Mouse (Mus musculus) limb, embryonic 13.5 days (tissue): ENCODE data around the gene Gatd1. TPM values are rescaled to one million over a fixed set of nuclear protein-coding genes. Genes with fewer than 3 reads are reported as not detected.
A peak's percentile ranks its signal among the peaks of the same experiment; 100 is the strongest.

Source experiments
- ATAC-seq: fragments of 200-750 bp; cut with Nextera tagmentation; 2 replicates; pipeline ENCODE4 v1.8.0; 2017; ENCODE audit warnings: low read depth, moderate number of reproducible peaks, moderate TSS enrichment; ENCODE audit not compliant: low FRiP score
- H3K27ac ChIP-seq: fragments of 300-500 bp; sonication (generic); 2 replicates; pipeline ENCODE4 v1.5.1; 2015; ENCODE audit warnings: inconsistent platforms, mild to moderate bottlenecking, moderate library complexity
- H3K27me3 ChIP-seq: fragments of 300-500 bp; sonication (generic); 2 replicates; pipeline ENCODE4 v1.6.1; 2015; ENCODE audit warnings: mild to moderate bottlenecking, inconsistent platforms
- H3K36me3 ChIP-seq: fragments of 300-500 bp; sonication (generic); 2 replicates; pipeline ENCODE4 v1.6.1; 2015; ENCODE audit warnings: inconsistent platforms, mild to moderate bottlenecking, moderate library complexity
- H3K4me1 ChIP-seq: fragments of 300-500 bp; sonication (generic); 2 replicates; pipeline ENCODE4 v1.6.1; 2015; ENCODE audit warnings: inconsistent platforms
- H3K4me2 ChIP-seq: fragments of 300-500 bp; sonication (generic); replicated peaks from 2 replicates; pipeline ENCODE4 v1.6.1; 2015; ENCODE audit warnings: inconsistent platforms, mild to moderate bottlenecking, moderate library complexity
- H3K4me3 ChIP-seq: fragments of 300-500 bp; sonication (generic); 2 replicates; pipeline ENCODE4 v1.5.1; 2015; ENCODE audit warnings: moderate library complexity, mild to moderate bottlenecking, inconsistent platforms
- H3K9ac ChIP-seq: fragments of 300-500 bp; sonication (generic); 2 replicates; pipeline ENCODE4 v1.6.1; 2015; ENCODE audit warnings: mild to moderate bottlenecking, inconsistent platforms
- H3K9me3 ChIP-seq: fragments of 300-500 bp; sonication (generic); 2 replicates; pipeline ENCODE4 v1.6.1; 2016; ENCODE audit warnings: inconsistent platforms
- WGBS: fragments of 180-500 bp; shearing (Covaris S2); methylation state at CpG from one replicate; pipeline ENCODE4 v1.1.7; 2015; 5-methylcytosine and 5-hydroxymethylcytosine counted together
- polyA plus RNA-seq: library from polyadenylated mRNA; unstranded; fragments of >200 nt; fragmentation: Nextera tagmentation; extraction: Ambion mirVana; gene quantifications from 2 replicates; pipeline ENCODE4 v1.2.1, GENCODE M21; 2015

Gatd1 gene
- polyA plus RNA-seq, 1 experiment from 2014 or later = 73.8 TPM

DNA sequence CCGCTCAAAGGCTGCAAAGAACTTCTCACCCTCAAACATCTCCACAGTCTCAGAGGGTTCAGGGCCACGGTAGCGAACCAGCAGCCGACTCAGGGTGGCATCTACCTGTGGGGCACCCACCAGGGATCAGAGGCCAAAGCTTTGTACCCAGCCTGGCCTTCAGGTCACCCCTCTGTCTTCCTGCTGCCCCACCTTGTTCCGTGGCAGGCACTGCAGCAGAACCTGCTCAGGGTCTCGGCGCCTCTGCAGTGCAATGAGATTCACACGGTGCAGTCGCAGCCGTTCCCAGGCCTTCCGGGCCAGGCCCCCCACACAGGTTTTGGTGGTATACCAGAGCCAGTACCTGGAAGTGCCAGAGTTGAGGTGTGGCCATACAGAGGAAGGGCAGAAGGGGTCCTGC lies 25.9 kb upstream of the Gatd1 start:
- 95% methylated on average over 11 of the region's 11 CpGs for WGBS
- no peak for ATAC-seq
- Histone ChIP-seq H3K4me3 (no peak overlapping the region), H3K27me3 (no peaks in the 10 kb centered on the region), H3K27ac (no peak overlapping the region), H3K9me3 (no peaks in the 10 kb centered on the region), H3K36me3 (peaks cover 44% of the 10 kb centered on the region), H3K9ac (no peak overlapping the region), H3K4me1 (peaks cover 55% of the 10 kb centered on the region), H3K4me2 (no peak overlapping the region)

DNA sequence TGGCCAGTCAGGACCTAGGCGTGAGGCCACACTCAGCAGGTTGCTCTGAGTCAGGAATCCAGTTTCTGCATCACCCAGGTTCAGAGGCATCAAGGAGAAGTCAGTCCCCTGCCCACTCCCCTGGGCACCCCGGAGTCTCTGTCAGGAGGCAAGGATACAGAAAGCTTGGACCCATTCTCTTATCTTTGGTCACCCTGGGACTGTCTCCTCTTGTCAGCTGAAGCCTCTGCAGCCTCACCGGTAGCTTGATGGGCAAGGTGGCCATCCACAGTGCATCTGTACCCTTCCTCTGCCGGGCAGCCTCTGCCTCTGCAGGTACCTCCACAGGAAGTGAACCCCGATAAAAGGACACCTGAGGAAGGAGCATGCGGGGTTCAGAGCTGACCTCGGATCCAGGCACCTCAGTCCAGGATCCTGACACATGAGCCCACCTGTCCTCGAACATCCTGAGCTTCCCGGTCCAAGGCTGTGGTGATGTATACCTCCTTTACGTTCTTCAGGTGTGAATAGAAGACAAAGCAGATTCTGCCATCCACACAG lies 25.3 kb upstream of the Gatd1 start:
- H3K36me3 ChIP-seq = peaks cover 44% of the 10 kb centered on the region
- H3K27me3 ChIP-seq = no peaks in the 10 kb centered on the region
- H3K4me1 ChIP-seq = peaks cover 57% of the 10 kb centered on the region
- WGBS = 91% methylated on average over 10 of the region's 10 CpGs
- no peak overlapping the region for H3K4me3 ChIP-seq
- H3K9ac ChIP-seq = 0 out of 2 replicates have a peak overlapping the region, but pooled peaks have one; percentile 35
- no peaks in the 10 kb centered on the region for H3K9me3 ChIP-seq
- H3K4me2 ChIP-seq = no peak overlapping the region
- no peak for ATAC-seq
- no peak overlapping the region for H3K27ac ChIP-seq

DNA sequence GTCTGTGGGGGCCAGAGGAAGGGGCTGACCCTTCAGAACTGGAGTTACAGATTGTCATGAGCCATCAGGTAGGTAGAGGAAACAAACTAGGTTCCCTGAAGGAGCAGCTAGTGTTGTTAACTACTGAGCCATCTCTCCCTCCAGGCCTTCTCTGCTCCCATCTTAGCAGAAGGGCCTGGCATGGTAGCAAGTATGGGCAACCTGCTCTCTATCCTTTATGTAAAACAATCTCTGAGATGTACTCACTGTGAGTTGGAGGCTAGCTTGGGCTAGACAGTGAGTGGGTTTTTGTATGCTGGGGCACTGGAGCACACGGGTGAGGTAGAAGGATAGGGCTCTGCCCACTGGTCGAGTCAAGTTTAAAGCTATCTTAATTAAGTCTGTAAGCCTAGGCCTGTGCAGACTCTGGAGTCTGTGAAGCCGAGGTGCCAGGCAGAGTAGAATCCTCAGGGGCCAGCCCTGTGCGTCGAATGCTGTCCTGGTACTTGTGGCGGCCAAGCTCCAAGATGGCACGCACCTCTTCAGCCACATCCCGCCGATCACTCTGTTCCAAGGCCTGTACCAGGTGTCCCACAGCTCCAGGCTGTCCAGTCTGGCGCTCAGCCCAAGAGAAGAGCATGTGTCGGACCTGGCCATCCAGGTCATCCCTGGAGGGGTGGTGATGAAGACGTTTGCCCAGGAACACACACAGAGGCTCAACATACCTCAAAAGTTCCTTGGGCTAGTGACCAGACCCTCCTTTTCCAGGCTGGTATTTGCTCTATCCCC lies 24.4 kb upstream of the Gatd1 start:
- H3K36me3 ChIP-seq = peaks cover 50% of the 10 kb centered on the region
- H3K4me2 ChIP-seq = no peak overlapping the region
- H3K9me3 ChIP-seq = no peaks in the 10 kb centered on the region
- 91% methylated on average over 12 of the region's 12 CpGs for WGBS
- H3K27me3 ChIP-seq = no peaks in the 10 kb centered on the region
- H3K4me1 ChIP-seq = peaks cover 60% of the 10 kb centered on the region
- peak overlapping the region; percentile 35; the same call in 1 of the 2 replicates for H3K9ac ChIP-seq
- H3K27ac ChIP-seq = no peak overlapping the region
- ATAC-seq = no peak
- no peak overlapping the region for H3K4me3 ChIP-seq

DNA sequence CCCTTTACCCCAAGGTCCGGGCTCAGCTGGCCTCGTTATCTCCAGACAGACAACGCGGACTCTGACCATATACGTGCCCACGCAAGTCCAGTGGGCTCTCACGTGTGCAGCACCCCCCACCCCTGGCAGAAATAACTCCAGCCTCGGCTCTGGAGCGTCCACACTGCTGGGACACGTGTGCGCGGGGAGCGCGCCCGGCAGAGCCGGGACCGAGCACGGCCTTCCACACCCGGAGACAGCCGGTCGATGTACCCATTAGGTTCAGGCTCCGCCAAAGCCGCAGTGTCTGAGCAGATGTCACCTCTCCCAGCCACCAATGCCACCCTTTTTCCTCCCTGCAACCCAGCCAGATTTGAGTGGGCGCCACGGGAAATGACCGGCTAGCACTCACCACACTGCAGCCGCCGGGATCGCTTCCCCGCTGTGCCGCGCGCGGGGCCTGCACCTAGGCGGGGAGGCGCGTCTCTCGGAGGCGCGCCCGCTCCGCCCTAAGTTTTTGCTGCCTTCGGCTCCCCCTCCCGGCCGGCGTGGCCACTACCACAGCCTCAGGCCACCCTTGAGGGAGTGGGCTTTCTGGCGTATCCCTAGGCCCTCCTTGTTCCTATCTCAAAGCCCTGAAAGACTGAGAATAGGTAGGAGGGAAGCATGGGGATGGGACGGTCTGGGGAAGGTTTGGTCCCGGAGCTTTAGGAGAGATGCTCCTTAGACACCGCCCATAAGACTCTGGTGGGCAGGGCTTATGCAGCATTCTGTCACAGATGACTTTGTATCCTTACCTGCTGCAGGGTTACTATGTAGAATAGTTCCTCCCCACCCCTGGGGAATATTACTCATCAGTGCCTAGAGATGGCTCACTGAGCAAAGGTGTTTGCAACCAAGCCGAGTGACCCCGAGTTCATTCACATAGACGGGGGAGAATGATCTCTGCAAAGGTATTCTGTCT lies 23.5 kb upstream of the Gatd1 start, which contains the start of gene Slc25a22:
Gene Slc25a22, minus strand, starts transcription at position 715 of the 943 bp plus-strand sequence.
- Histone ChIP-seq H3K9ac (peak within 1 kb of the TSS; percentile 85), H3K4me1 (peaks cover 53% of the 10 kb centered on the region), H3K9me3 (no peaks in the 10 kb centered on the region), H3K27ac (peak within 1 kb of the TSS; percentile 48; the same call in 1 of the 2 replicates), H3K4me3 (peak within 1 kb of the TSS; percentile 61), H3K36me3 (peaks cover 59% of the 10 kb centered on the region), H3K4me2 (peak within 1 kb of the TSS; percentile 90), H3K27me3 (no peaks in the 10 kb centered on the region)
- WGBS = 5% methylated on average over 53 of the region's 53 CpGs
- peak; percentile 82 for ATAC-seq

DNA sequence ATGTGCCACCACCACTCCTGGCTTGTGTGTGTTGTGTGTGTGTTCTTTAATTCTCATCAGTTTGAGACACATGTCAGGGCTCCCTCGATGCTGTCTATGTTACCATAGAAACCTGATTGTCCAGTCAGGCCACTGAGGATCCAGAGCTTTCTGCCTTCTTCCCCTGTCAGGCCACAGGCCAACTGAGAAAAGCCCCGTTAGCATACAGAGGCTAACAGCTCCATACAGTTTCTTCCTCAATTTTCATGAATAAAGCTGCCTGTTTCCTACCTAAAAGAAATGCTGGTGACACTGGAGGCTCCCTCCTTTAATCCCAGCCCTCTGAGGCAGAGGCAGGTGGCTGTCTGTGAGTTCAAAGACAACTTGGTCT lies 22.6 kb upstream of the Gatd1 start:
- peak overlapping the region; percentile 85 for H3K9ac ChIP-seq
- WGBS = 76% methylated on average over 2 of the region's 2 CpGs
- peaks cover 60% of the 10 kb centered on the region for H3K36me3 ChIP-seq
- H3K4me3 ChIP-seq = peak overlapping the region; percentile 61
- H3K4me2 ChIP-seq = peak overlapping the region; percentile 90
- no peaks in the 10 kb centered on the region for H3K9me3 ChIP-seq
- H3K4me1 ChIP-seq = peaks cover 45% of the 10 kb centered on the region
- H3K27me3 ChIP-seq = no peaks in the 10 kb centered on the region
- H3K27ac ChIP-seq = no peak overlapping the region; the same call in 1 of the 2 replicates
- ATAC-seq = no peak

DNA sequence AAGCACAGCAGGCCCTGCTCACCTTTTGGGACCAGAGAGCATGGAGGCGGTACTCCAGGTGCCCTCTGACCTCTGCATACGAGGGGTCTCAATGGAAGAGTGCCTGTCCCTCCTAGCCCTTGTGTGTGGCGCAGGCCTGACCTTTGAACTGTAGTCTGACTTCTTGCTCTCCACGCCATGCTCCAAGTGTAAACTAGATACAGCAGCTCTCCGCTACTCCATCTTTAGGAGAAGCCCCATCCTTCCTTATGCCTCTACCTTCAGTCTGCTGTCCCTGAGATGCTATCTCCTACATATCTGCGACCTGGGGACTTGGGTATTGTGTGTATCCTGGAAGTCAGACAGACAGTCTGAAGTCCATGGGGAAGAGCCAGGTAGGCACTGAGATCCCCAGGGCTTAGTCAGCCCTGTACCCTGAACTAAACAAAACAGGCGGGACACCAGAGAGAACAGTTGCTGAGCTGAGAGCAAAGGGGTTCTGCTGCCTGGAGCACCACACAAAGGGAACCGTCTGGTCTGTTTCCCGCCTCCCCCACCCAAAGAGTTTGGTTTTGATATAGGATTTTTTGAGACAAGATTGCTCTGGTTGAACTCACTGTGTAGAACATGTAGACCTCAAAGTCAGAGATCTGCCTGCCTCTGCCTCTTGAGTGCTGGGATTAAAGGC lies 22.1 kb upstream of the Gatd1 start:
- Histone ChIP-seq H3K4me3 (peak overlapping the region; percentile 61), H3K36me3 (peaks cover 60% of the 10 kb centered on the region), H3K4me1 (peaks cover 43% of the 10 kb centered on the region), H3K4me2 (peak overlapping the region; percentile 90), H3K27ac (no peak overlapping the region), H3K27me3 (no peaks in the 10 kb centered on the region), H3K9ac (no peak overlapping the region), H3K9me3 (no peaks in the 10 kb centered on the region)
- WGBS = 81% methylated on average over 9 of the region's 9 CpGs
- ATAC-seq = no peak

DNA sequence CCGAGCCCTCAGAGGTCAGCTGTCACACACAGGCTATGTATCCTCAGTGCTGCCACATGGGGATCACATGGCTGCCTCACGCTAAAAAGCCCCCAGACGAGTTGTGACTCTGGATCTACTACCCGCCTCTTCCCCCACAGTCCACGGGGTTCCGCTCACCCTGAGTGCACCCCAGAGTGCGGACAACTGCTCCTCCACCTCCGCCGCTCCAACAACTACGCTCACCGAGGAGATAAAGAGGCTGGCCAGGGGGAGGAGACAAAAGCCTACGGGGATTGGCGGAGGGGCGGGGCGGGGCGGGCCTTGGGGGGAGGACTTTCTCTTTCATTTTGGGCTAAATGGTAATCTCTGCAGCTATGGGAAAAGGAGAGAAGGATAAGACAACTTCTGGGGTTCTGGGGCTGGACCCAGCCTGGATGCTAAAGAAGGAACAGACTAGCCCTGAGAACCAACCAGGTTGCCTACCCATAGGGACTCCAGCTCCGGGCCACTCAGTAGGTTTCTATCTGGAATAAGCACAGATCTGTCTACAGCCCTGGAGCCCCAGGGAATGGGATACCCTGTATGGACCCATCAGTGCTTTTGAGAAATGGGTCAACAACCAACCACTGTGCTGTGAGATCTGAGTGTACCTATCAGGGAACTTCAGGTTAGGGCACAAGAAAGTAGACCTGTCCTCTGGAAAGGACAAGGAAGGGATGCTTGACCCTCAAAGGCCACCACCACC lies 21.4 kb upstream of the Gatd1 start:
- peak overlapping the region; percentile 90 for H3K4me2 ChIP-seq
- no peak for ATAC-seq
- WGBS = 6% methylated on average over 17 of the region's 17 CpGs
- H3K4me3 ChIP-seq = peak overlapping the region; percentile 55
- H3K27ac ChIP-seq = 0 out of 2 replicates have a peak overlapping the region, but pooled peaks have one; percentile 3
- H3K4me1 ChIP-seq = peaks cover 40% of the 10 kb centered on the region
- peaks cover 60% of the 10 kb centered on the region for H3K36me3 ChIP-seq
- no peaks in the 10 kb centered on the region for H3K9me3 ChIP-seq
- H3K27me3 ChIP-seq = no peaks in the 10 kb centered on the region
- H3K9ac ChIP-seq = peak overlapping the region; percentile 72

DNA sequence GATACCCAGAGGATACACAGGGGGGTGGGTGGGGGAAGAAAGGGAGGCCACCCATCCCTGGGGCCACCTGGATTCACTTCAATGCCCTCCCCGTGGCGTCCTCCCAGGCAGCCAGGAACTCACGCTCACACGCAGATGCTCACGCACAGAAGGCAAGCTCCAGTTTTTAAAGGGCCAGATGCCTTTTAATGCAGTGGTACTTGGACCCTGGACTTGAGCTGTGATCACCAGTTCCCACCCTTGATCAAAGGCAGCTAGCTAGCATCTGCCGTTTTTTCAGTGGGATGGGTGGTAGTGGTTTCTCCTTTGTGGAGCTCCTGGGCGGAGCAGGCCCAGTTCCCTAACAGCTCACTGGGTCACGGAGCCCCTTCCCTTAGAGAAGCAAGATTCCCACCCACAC lies 20.5 kb upstream of the Gatd1 start:
- no peak for ATAC-seq
- H3K36me3 ChIP-seq = peaks cover 56% of the 10 kb centered on the region
- 11% methylated on average over 8 of the region's 8 CpGs for WGBS
- 0 out of 2 replicates have a peak overlapping the region, but pooled peaks have one; percentile 3 for H3K27ac ChIP-seq
- peak overlapping the region; percentile 90 for H3K4me2 ChIP-seq
- no peaks in the 10 kb centered on the region for H3K9me3 ChIP-seq
- peaks cover 48% of the 10 kb centered on the region for H3K4me1 ChIP-seq
- H3K27me3 ChIP-seq = no peaks in the 10 kb centered on the region
- H3K9ac ChIP-seq = peak overlapping the region; percentile 72
- H3K4me3 ChIP-seq = peak overlapping the region; percentile 55

DNA sequence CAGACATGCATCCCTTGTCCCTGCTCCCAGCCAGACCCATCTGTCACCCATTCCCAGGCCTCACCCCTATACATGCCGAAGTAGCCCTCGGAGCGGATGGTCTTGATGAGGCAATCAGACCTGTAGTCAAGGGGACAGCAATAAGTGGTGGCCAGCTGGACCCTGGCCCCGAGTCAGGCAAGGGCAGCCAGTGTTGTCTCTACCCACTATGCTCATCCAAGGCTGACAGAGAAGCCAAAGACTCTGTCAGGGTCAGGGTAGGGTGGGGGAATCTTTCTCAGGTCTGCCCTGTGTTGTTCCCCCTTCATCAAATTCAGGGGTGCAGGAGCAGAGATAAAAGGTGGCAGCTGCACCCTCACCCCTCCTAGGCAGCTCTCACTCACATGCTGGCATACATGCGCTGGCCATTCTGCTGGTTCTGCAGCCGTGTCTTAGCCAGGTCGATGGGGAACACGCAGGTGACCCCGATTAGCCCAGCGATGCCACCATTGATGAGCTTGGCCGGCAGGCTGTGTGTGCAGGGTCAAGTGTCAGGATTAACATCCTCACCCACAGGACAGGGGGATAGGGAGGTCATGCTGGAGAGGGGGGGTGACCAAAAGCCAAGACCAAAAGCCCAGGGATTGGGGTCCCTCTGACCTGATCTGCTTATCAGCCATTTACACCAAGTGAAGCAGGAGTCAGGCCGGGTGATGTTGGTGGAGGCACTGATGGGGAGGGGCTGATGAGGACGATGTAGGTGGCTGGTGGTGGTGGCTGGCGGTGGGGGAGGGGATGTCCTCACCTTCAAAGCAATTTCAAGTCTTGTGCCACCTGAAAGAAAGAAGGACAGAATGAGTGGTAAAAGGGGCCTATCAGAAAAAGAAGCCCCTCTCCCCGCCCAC lies 19.8 kb upstream of the Gatd1 start:
- Histone ChIP-seq H3K9me3 (no peaks in the 10 kb centered on the region), H3K27me3 (no peaks in the 10 kb centered on the region), H3K4me3 (peak overlapping the region; percentile 55), H3K27ac (no peak overlapping the region), H3K4me2 (peak overlapping the region; percentile 90), H3K36me3 (peaks cover 49% of the 10 kb centered on the region), H3K4me1 (peaks cover 55% of the 10 kb centered on the region), H3K9ac (peak overlapping the region; percentile 72)
- WGBS = 72% methylated on average over 15 of the region's 15 CpGs
- ATAC-seq = no peak

DNA sequence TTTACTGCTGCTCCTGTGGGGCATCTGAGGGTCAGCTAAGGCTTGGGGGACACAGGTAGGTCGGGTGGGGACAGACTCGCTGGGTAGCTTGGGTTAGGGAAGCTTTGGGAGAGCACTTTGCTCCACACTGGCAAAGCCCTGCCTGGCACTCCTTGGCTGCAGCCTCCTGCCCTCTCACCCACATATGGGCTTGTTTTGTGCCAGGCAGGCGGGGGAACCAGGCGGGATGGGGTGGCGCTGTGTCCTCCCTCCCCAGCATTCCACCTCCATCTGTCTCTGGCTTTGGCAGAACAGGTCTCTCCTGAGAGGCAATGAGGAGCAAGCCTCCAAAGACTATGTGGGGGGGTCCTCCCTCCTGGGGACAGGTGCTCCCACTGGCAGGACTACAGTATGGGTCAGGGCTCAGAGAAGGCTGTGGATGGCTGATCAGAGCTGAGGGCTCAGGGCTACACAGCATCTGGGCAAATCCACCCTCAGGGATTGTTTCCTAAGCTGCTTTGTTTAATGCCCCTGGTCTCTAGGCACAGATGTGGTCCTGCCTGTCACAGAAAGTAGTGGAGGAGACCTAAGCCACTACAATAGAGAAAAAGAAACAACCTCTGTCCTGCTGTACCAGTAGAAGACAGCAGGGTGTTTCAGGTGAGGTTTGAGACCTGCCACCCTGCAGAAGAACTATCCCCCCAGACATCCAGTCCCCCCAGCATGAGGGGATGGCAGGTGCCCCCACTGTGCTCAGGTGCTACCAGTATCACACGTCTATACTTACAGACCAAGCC lies 19.0 kb upstream of the Gatd1 start:
- peaks cover 40% of the 10 kb centered on the region for H3K36me3 ChIP-seq
- no peak overlapping the region for H3K27ac ChIP-seq
- H3K27me3 ChIP-seq = no peaks in the 10 kb centered on the region
- peak overlapping the region; percentile 72 for H3K9ac ChIP-seq
- peaks cover 60% of the 10 kb centered on the region for H3K4me1 ChIP-seq
- H3K4me2 ChIP-seq = peak overlapping the region; percentile 90; the same call in 1 of the 2 replicates
- H3K4me3 ChIP-seq = no peak overlapping the region
- no peak for ATAC-seq
- WGBS = 85% methylated on average over 6 of the region's 6 CpGs
- no peaks in the 10 kb centered on the region for H3K9me3 ChIP-seq
